Mouse (Mus musculus) forebrain, embryonic 11.5 days (tissue): Measurements from ENCODE around the gene Tspan33. TPM values are rescaled to one million over a fixed set of nuclear protein-coding genes. Genes with fewer than 3 reads are reported as not detected.
"Not testable (repeated sequence)": the region's sequence is repeated elsewhere in the genome, so short reads cannot be mapped to it uniquely, and the experiment has no call there.

ENCODE experiments used
- ATAC-seq: fragments of 200-750 bp; cut with Nextera tagmentation; replicated peaks from 2 replicates; pipeline ENCODE4 v1.8.0; 2017; ENCODE audit warnings: moderate TSS enrichment; ENCODE audit not compliant: low FRiP score
- DNase-seq: peaks from one replicate; pipeline ENCODE4 v3.0.0-alpha.2; 2017; ENCODE audit warnings: low spot score
- H3K27ac ChIP-seq: fragments of 300-500 bp; sonication (generic); 2 replicates; pipeline ENCODE4 v1.5.1; 2014; ENCODE audit warnings: low read depth, low read length
- H3K27me3 ChIP-seq: fragments of 300-500 bp; sonication (generic); 2 replicates; pipeline ENCODE4 v1.6.1; 2014; ENCODE audit warnings: mild to moderate bottlenecking, low read length, mixed read lengths; ENCODE audit not compliant: control insufficient read depth, insufficient read depth
- H3K36me3 ChIP-seq: fragments of 300-500 bp; sonication (generic); 2 replicates; pipeline ENCODE4 v1.6.1; 2014; ENCODE audit warnings: mild to moderate bottlenecking, low read length, moderate library complexity, mixed read lengths; ENCODE audit not compliant: control insufficient read depth, insufficient read depth
- H3K4me1 ChIP-seq: fragments of 300-500 bp; sonication (generic); replicated peaks from 2 replicates; pipeline ENCODE4 v1.6.1; 2014; ENCODE audit warnings: low read length, mixed read lengths; ENCODE audit not compliant: control insufficient read depth, insufficient read depth
- H3K4me2 ChIP-seq: fragments of 300-500 bp; sonication (generic); 2 replicates; pipeline ENCODE4 v1.6.1; 2014; ENCODE audit warnings: low read depth, mild to moderate bottlenecking, low read length, moderate library complexity, mixed read lengths; ENCODE audit not compliant: severe bottlenecking
- H3K4me3 ChIP-seq: fragments of 300-500 bp; sonication (generic); 2 replicates; pipeline ENCODE4 v1.5.1; 2014; ENCODE audit warnings: low read depth, low read length
- H3K9ac ChIP-seq: fragments of 300-500 bp; sonication (generic); 2 replicates; pipeline ENCODE4 v1.6.1; 2014; ENCODE audit warnings: low read length
- H3K9me3 ChIP-seq: fragments of 300-500 bp; sonication (generic); 2 replicates; pipeline ENCODE4 v1.6.1; 2016; ENCODE audit warnings: low read length, mixed read lengths; ENCODE audit not compliant: control insufficient read depth
- WGBS: fragments of 180-500 bp; shearing (Covaris S2); extraction: QIAGEN DNeasy Blood & Tissue Kit; methylation state at CpG from one replicate; pipeline ENCODE4 v1.1.7; 2014; 5-methylcytosine and 5-hydroxymethylcytosine counted together
- polyA plus RNA-seq: library from polyadenylated mRNA; unstranded; fragments of >200 nt; fragmentation: Nextera tagmentation; extraction: Ambion mirVana; gene quantifications from 2 replicates; pipeline ENCODE4 v1.2.1, GENCODE M21; 2014

Gene Tspan33
- polyA plus RNA-seq, 1 experiment from 2014 or later = 7.4 TPM

GRCm38 (mm10) chr6:29671741-29672140, 22.3 kb upstream of the Tspan33 start:
- Histone ChIP-seq H3K9me3 (no peaks in the 10 kb centered on the region), H3K4me3 (no peak overlapping the region), H3K4me2 (no peak overlapping the region), H3K4me1 (0 out of 2 replicates have a peak, but pooled peaks cover 4% of the 10 kb centered on the region), H3K9ac (no peak overlapping the region), H3K27ac (no peak overlapping the region), H3K36me3 (no peaks in the 10 kb centered on the region), H3K27me3 (no peaks in the 10 kb centered on the region)
- DNase-seq (no peak), ATAC-seq (no peak)
- WGBS = 19% methylated on average over 3 of the region's 3 CpGs

GRCm38 (mm10) chr6:29672563-29673411, 21.2 kb upstream of the Tspan33 start:
- ATAC-seq (no peak), DNase-seq (no peak)
- Histone ChIP-seq H3K4me1 (0 out of 2 replicates have a peak, but pooled peaks cover 4% of the 10 kb centered on the region), H3K9me3 (no peaks in the 10 kb centered on the region), H3K27me3 (no peaks in the 10 kb centered on the region), H3K4me2 (no peak overlapping the region), H3K27ac (no peak overlapping the region), H3K4me3 (no peak overlapping the region), H3K36me3 (no peaks in the 10 kb centered on the region), H3K9ac (no peak overlapping the region)
- WGBS = 22% methylated on average over 12 of the region's 12 CpGs

- no peak overlapping the region for H3K27ac ChIP-seq
- DNase-seq (no peak), ATAC-seq (no peak)
- no peak overlapping the region for H3K9ac ChIP-seq
- H3K36me3 ChIP-seq = no peaks in the 10 kb centered on the region
- no peak overlapping the region for H3K4me3 ChIP-seq
- no peaks in the 10 kb centered on the region for H3K27me3 ChIP-seq
- 0 out of 2 replicates have a peak, but pooled peaks cover 4% of the 10 kb centered on the region for H3K4me1 ChIP-seq
- H3K4me2 ChIP-seq = no peak overlapping the region
- no peaks in the 10 kb centered on the region for H3K9me3 ChIP-seq
- 29% methylated on average over 2 of the region's 2 CpGs for WGBS
Observed at GRCm38 (mm10) chr6:29673739-29674138, 20.3 kb upstream of the Tspan33 start.

- not testable (repeated sequence) for H3K4me3 ChIP-seq
- WGBS = 93% methylated on average over 9 of the region's 10 CpGs
Observed at GRCm38 (mm10) chr6:29679947-29680550, 14.0 kb upstream of the Tspan33 start.

GRCm38 (mm10) chr6:29681853-29682252, 12.2 kb upstream of the Tspan33 start:
- H3K36me3 ChIP-seq = no peaks in the 10 kb centered on the region
- no peak overlapping the region for H3K4me3 ChIP-seq
- H3K9me3 ChIP-seq = no peaks in the 10 kb centered on the region
- 88% methylated on average over 4 of the region's 4 CpGs for WGBS
- H3K4me1 ChIP-seq = no peaks in the 10 kb centered on the region
- ATAC-seq (no peak), DNase-seq (no peak)
- H3K27me3 ChIP-seq = no peaks in the 10 kb centered on the region
- H3K27ac ChIP-seq = no peak overlapping the region
- H3K9ac ChIP-seq = no peak overlapping the region
- H3K4me2 ChIP-seq = no peak overlapping the region

More at GRCm38 (mm10) chr6:29679947-29680550, 14.0 kb upstream of the Tspan33 start:
- H3K36me3 ChIP-seq, H3K27me3 ChIP-seq, H3K27ac ChIP-seq, H3K9me3 ChIP-seq, DNase-seq, H3K9ac ChIP-seq, H3K4me1 ChIP-seq, ATAC-seq, H3K4me2 ChIP-seq: not testable (repeated sequence)

- ATAC-seq (no peak), DNase-seq (no peak)
- Histone ChIP-seq H3K9me3 (no peaks in the 10 kb centered on the region), H3K9ac (no peak overlapping the region), H3K27me3 (no peaks in the 10 kb centered on the region), H3K36me3 (no peaks in the 10 kb centered on the region), H3K4me2 (no peak overlapping the region), H3K4me1 (no peaks in the 10 kb centered on the region), H3K27ac (no peak overlapping the region), H3K4me3 (no peak overlapping the region)
- WGBS = 88% methylated on average over 4 of the region's 4 CpGs
Observed at GRCm38 (mm10) chr6:29684686-29685085, 9.3 kb upstream of the Tspan33 start.

- Histone ChIP-seq H3K4me2 (no peak overlapping the region), H3K27ac (no peak overlapping the region), H3K4me1 (no peaks in the 10 kb centered on the region), H3K9me3 (no peaks in the 10 kb centered on the region), H3K27me3 (no peaks in the 10 kb centered on the region), H3K9ac (no peak overlapping the region), H3K36me3 (no peaks in the 10 kb centered on the region), H3K4me3 (no peak overlapping the region)
- ATAC-seq (no peak), DNase-seq (no peak)
- WGBS = 81% methylated on average over 4 of the region's 4 CpGs
Observed at GRCm38 (mm10) chr6:29685952-29686351, 8.1 kb upstream of the Tspan33 start.

GRCm38 (mm10) chr6:29689458-29689857, 4.6 kb upstream of the Tspan33 start:
- no peak overlapping the region for H3K27ac ChIP-seq
- H3K4me1 ChIP-seq = no peaks in the 10 kb centered on the region
- peaks cover 2% of the 10 kb centered on the region; the same call in 1 of the 2 replicates for H3K27me3 ChIP-seq
- no peaks in the 10 kb centered on the region for H3K36me3 ChIP-seq
- ATAC-seq (no peak), DNase-seq (no peak)
- no peaks in the 10 kb centered on the region for H3K9me3 ChIP-seq
- H3K4me3 ChIP-seq = no peak overlapping the region
- 86% methylated on average over 8 of the region's 8 CpGs for WGBS
- no peak overlapping the region for H3K9ac ChIP-seq
- H3K4me2 ChIP-seq = no peak overlapping the region
